Mouse (Mus musculus) forebrain, embryonic 11.5 days (tissue): ENCODE data around the gene Plppr5. TPM values are rescaled to one million over a fixed set of nuclear protein-coding genes. Genes with fewer than 3 reads are reported as not detected.

ENCODE experiments used
- ATAC-seq: fragments of 200-750 bp; cut with Nextera tagmentation; replicated peaks from 2 replicates; pipeline ENCODE4 v1.8.0; 2017; ENCODE audit warnings: moderate TSS enrichment; ENCODE audit not compliant: low FRiP score
- DNase-seq: peaks from one replicate; pipeline ENCODE4 v3.0.0-alpha.2; 2017; ENCODE audit warnings: low spot score
- H3K27ac ChIP-seq: fragments of 300-500 bp; sonication (generic); 2 replicates; pipeline ENCODE4 v1.5.1; 2014; ENCODE audit warnings: low read depth, low read length
- H3K27me3 ChIP-seq: fragments of 300-500 bp; sonication (generic); 2 replicates; pipeline ENCODE4 v1.6.1; 2014; ENCODE audit warnings: mild to moderate bottlenecking, low read length, mixed read lengths; ENCODE audit not compliant: control insufficient read depth, insufficient read depth
- H3K36me3 ChIP-seq: fragments of 300-500 bp; sonication (generic); 2 replicates; pipeline ENCODE4 v1.6.1; 2014; ENCODE audit warnings: mild to moderate bottlenecking, low read length, moderate library complexity, mixed read lengths; ENCODE audit not compliant: control insufficient read depth, insufficient read depth
- H3K4me1 ChIP-seq: fragments of 300-500 bp; sonication (generic); replicated peaks from 2 replicates; pipeline ENCODE4 v1.6.1; 2014; ENCODE audit warnings: low read length, mixed read lengths; ENCODE audit not compliant: control insufficient read depth, insufficient read depth
- H3K4me2 ChIP-seq: fragments of 300-500 bp; sonication (generic); 2 replicates; pipeline ENCODE4 v1.6.1; 2014; ENCODE audit warnings: low read depth, mild to moderate bottlenecking, low read length, moderate library complexity, mixed read lengths; ENCODE audit not compliant: severe bottlenecking
- H3K4me3 ChIP-seq: fragments of 300-500 bp; sonication (generic); 2 replicates; pipeline ENCODE4 v1.5.1; 2014; ENCODE audit warnings: low read depth, low read length
- H3K9ac ChIP-seq: fragments of 300-500 bp; sonication (generic); 2 replicates; pipeline ENCODE4 v1.6.1; 2014; ENCODE audit warnings: low read length
- H3K9me3 ChIP-seq: fragments of 300-500 bp; sonication (generic); 2 replicates; pipeline ENCODE4 v1.6.1; 2016; ENCODE audit warnings: low read length, mixed read lengths; ENCODE audit not compliant: control insufficient read depth
- WGBS: fragments of 180-500 bp; shearing (Covaris S2); extraction: QIAGEN DNeasy Blood & Tissue Kit; methylation state at CpG from one replicate; pipeline ENCODE4 v1.1.7; 2014; 5-methylcytosine and 5-hydroxymethylcytosine counted together
- polyA plus RNA-seq: library from polyadenylated mRNA; unstranded; fragments of >200 nt; fragmentation: Nextera tagmentation; extraction: Ambion mirVana; gene quantifications from 2 replicates; pipeline ENCODE4 v1.2.1, GENCODE M21; 2014

Gene Plppr5
- polyA plus RNA-seq, 1 experiment from 2014 or later, result 0.29 TPM

GRCm38 (mm10) chr3:117723390-117723789 lies 148.8 kb downstream of the Plppr5 start:
- DNase-seq (no peak), ATAC-seq (no peak)
- Histone ChIP-seq H3K27ac (no peak overlapping the region), H3K4me3 (no peak overlapping the region), H3K36me3 (no peaks in the 10 kb centered on the region), H3K9me3 (no peaks in the 10 kb centered on the region), H3K4me2 (no peak overlapping the region), H3K4me1 (no peaks in the 10 kb centered on the region), H3K9ac (no peak overlapping the region), H3K27me3 (no peaks in the 10 kb centered on the region)

DNA sequence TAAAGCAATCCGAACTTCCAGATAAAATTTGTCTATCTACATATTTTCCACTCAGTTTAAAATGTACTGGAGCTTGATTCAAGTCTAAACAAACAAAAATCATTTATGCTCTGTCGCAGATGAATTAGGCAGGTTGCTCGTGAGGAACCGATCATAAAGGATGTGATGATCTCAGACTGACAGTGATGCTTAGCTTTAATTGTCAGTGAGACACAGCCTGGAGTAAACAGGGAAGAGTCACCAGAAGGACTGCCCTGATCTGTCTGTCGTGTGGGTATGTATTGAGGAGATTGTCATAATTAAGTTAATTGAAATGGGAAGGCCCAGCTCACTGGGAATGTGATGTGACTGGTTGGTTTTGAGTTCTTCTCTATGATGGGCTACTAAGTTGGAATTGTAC lies 149.9 kb downstream of the Plppr5 start:
- Histone ChIP-seq H3K4me3 (no peak overlapping the region), H3K4me1 (no peaks in the 10 kb centered on the region), H3K4me2 (no peak overlapping the region), H3K27me3 (no peaks in the 10 kb centered on the region), H3K9me3 (no peaks in the 10 kb centered on the region), H3K27ac (no peak overlapping the region), H3K9ac (no peak overlapping the region), H3K36me3 (no peaks in the 10 kb centered on the region)
- DNase-seq (no peak), ATAC-seq (no peak)
- WGBS, result 61% methylated on average over 5 of the region's 5 CpGs

DNA sequence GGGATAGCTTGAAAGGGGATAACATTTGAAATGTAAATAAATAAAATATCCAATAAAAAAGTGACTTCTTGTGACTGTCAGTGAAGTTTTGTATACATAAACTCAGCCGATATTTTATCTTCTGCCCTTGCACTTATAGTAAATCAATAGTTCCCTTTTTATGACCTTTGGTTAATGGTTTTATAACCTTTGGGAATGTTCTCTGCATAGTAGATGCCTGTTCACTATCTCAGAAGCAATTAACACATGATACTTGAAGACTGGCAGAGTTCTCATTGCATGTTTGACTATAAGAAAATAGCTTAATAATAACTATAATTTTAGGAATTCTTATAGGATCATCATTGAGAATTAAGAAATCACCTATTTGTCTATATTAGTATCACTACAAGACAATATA lies 150.9 kb downstream of the Plppr5 start:
- Histone ChIP-seq H3K27me3 (no peaks in the 10 kb centered on the region), H3K27ac (no peak overlapping the region)
- 97% methylated on average over 1 of the region's 1 CpGs for WGBS

DNA sequence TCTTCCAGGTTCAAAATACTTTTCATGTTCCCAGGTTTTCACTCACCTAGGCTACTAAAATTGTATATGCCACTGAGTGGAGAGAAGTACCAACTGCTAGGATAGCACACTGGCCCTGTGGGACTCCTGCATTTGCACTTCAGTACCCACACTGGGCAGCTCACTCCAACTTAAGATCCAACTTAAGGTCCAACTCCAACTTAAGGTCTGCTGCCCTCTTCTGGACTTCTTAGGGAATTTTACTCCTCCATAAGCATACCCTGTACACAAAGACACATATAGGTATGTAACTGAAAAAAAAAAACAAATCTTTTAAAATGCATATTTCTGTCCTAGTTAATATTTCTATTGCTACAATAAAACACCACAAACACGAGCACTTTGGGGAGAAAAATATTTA lies 153.5 kb downstream of the Plppr5 start:
- Histone ChIP-seq H3K4me1 (no peaks in the 10 kb centered on the region), H3K4me3 (no peak overlapping the region), H3K9ac (no peak overlapping the region), H3K27ac (no peak overlapping the region), H3K36me3 (no peaks in the 10 kb centered on the region), H3K4me2 (no peak overlapping the region), H3K9me3 (no peaks in the 10 kb centered on the region), H3K27me3 (no peaks in the 10 kb centered on the region)
- no peak for DNase-seq
- WGBS, result 46% methylated on average over 1 of the region's 1 CpGs
- ATAC-seq, result peak; percentile 44

More for the DNA sequence above, 150.9 kb downstream of the Plppr5 start:
- Histone ChIP-seq H3K4me3 (no peak overlapping the region), H3K4me1 (no peaks in the 10 kb centered on the region), H3K9me3 (no peaks in the 10 kb centered on the region), H3K36me3 (no peaks in the 10 kb centered on the region), H3K9ac (no peak overlapping the region), H3K4me2 (no peak overlapping the region)
- ATAC-seq (no peak), DNase-seq (no peak)

GRCm38 (mm10) chr3:117729121-117730072 lies 154.8 kb downstream of the Plppr5 start:
- ATAC-seq, result peak; percentile 31; the same call in 1 of the 2 replicates
- WGBS, result 32% methylated on average over 9 of the region's 9 CpGs
- no peak overlapping the region for H3K4me3 ChIP-seq
- H3K4me2 ChIP-seq, result no peak overlapping the region
- H3K27me3 ChIP-seq, result no peaks in the 10 kb centered on the region
- H3K9me3 ChIP-seq, result no peaks in the 10 kb centered on the region
- no peak for DNase-seq
- no peak overlapping the region for H3K27ac ChIP-seq
- no peaks in the 10 kb centered on the region for H3K4me1 ChIP-seq
- H3K9ac ChIP-seq, result no peak overlapping the region
- H3K36me3 ChIP-seq, result no peaks in the 10 kb centered on the region

- Histone ChIP-seq H3K4me3 (no peak overlapping the region), H3K9me3 (no peaks in the 10 kb centered on the region), H3K9ac (no peak overlapping the region), H3K36me3 (no peaks in the 10 kb centered on the region), H3K27me3 (no peaks in the 10 kb centered on the region), H3K27ac (no peak overlapping the region), H3K4me2 (no peak overlapping the region), H3K4me1 (no peaks in the 10 kb centered on the region)
- WGBS, result 40% methylated on average over 3 of the region's 3 CpGs
- ATAC-seq (no peak), DNase-seq (no peak)
These were observed 156.9 kb downstream of the Plppr5 start for GRCm38 (mm10) chr3:117731545-117731944.

- no peak overlapping the region for H3K27ac ChIP-seq
- no peak for ATAC-seq
- H3K9ac ChIP-seq, result no peak overlapping the region
- H3K9me3 ChIP-seq, result no peaks in the 10 kb centered on the region
- no peak for DNase-seq
- 50% methylated on average over 4 of the region's 4 CpGs for WGBS
- no peaks in the 10 kb centered on the region for H3K27me3 ChIP-seq
- no peak overlapping the region for H3K4me2 ChIP-seq
- no peaks in the 10 kb centered on the region for H3K4me1 ChIP-seq
- no peak overlapping the region for H3K4me3 ChIP-seq
- no peaks in the 10 kb centered on the region for H3K36me3 ChIP-seq
These were observed 158.0 kb downstream of the Plppr5 start for GRCm38 (mm10) chr3:117732661-117733060.
